Mouse (Mus musculus): Measurements from ENCODE around the gene Nln. TPM values are rescaled to one million over a fixed set of nuclear protein-coding genes. Genes with fewer than 3 reads are reported as not detected.

Nln gene
- total and polyA plus RNA-seq, 3 experiments, result 38.5 to 76.5 (median 51.2) TPM

DNA sequence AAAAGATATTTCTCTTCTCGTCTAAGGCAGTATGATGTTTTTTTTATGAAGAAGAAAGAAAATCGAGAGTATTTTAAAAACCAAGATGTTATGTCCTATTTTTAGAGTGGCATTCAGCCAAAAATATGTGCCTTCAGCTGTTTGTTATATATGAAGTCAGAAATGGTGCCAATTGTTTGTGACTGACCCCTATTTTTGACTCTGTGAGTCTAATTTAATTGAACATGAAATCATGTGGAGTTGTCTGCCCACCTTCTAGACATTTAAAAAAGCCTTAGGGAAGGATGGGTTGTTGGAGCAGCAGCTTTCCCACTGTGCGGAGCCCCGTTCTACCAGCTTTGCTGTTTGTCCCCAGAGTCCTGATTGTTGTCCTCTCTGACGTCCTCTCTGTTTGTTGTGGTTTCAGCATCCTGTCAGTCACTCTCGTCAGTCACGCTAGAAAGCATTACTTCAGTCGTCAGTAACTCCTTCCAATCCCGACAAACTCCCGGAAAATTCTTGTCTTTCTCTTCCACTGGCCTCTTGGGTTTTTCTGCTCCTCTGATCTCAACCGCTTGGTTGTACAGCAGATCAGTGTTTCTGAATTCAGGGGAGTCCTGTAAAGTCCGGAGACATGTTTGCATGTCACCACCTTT, 3.0 kb upstream of the Nln start:
- Histone ChIP-seq H3K9me3 (replicated peaks; ENCODE audit: low read length) (no peaks in the 10 kb centered on the region), H3K36me3 (replicated peaks in 1 of 2; ENCODE audit: control insufficient read depth in 1 of 2, insufficient read depth in 1 of 2, low read length in 1 of 2) (peaks cover 0 to 24% of the 10 kb centered on the region in 2 experiments), H3K4me1 (ENCODE audit: control insufficient read depth in 1 of 2, insufficient read depth in 2 of 2) (peaks cover 0 to 11% of the 10 kb centered on the region in 2 experiments; a peak in 2 of 4 replicates), H3K4me3 (replicated peaks in 1 of 3; ENCODE audit: low read depth in 2 of 3, low read length in 2 of 3, poor library complexity in 1 of 3) (no peak overlapping the region), H3K27ac (ENCODE audit: insufficient read depth, low read depth) (no peak overlapping the region), H3K79me2 (replicated peaks; ENCODE audit: control insufficient read depth, extremely low read depth, insufficient read depth, poor library complexity, severe bottlenecking) (peaks cover 10% of the 10 kb centered on the region), H3K9ac (ENCODE audit: insufficient read depth, low read depth) (no peak overlapping the region), H3K27me3 (replicated peaks) (no peaks in the 10 kb centered on the region), H3K4me2 (ENCODE audit: insufficient read depth, low read depth, poor library complexity, severe bottlenecking) (no peak overlapping the region)
- dilution Hi-C loops (cut with MboI; ENCODE audit: extremely low pct_ligation_motif_present, extremely low pct_unique_long_range_greater_than_20kb, low sequenced_read_pairs), result no loop called here
- no peak for DNase-seq (ENCODE audit: extremely low read depth)
- TF ChIP-seq ZKSCAN1 (IDR thresholded peaks at IDR 0.05; ENCODE audit: borderline replicate concordance, low read depth, low read length) (no peak), IRF4 (IDR thresholded peaks at IDR 0.05; ENCODE audit: low read depth, low read length) (no peak), ZMIZ1 (IDR thresholded peaks at IDR 0.05; ENCODE audit: low read depth, low read length) (no peak), ZC3H11A (IDR thresholded peaks at IDR 0.05; ENCODE audit: low read depth, low read length) (no peak), USF1 (IDR thresholded peaks at IDR 0.05; ENCODE audit: low read depth, low read length) (no peak), JUN (IDR thresholded peaks at IDR 0.05; ENCODE audit: insufficient read depth, low read depth, low read length) (no peak), NELFE (IDR thresholded peaks at IDR 0.05; ENCODE audit: low read depth, low read length) (no peak), TBP (conservative IDR thresholded peaks at IDR 0.05; ENCODE audit: low read depth, low read length) (no peak), MAZ (IDR thresholded peaks at IDR 0.05; ENCODE audit: low read depth, low read length) (no peak), JUND (conservative IDR thresholded peaks at IDR 0.05; ENCODE audit: low read depth, low read length) (no peak), MAFK (IDR thresholded peaks at IDR 0.05; ENCODE audit: insufficient replicate concordance, low read length) (no peak), MYC (IDR thresholded peaks at IDR 0.05; ENCODE audit: low read depth, low read length) (no peak), MEF2A (IDR thresholded peaks at IDR 0.05; ENCODE audit: borderline replicate concordance, low read depth, low read length) (no peak), E2F4 (IDR thresholded peaks at IDR 0.05; ENCODE audit: insufficient replicate concordance, low read depth, low read length) (no peak)
- in situ Hi-C loops (cut with MboI; ENCODE audit: low pct_ligation_motif_present, low pct_unique_long_range_greater_than_20kb, low sequenced_read_pairs), result no loop called here

DNA sequence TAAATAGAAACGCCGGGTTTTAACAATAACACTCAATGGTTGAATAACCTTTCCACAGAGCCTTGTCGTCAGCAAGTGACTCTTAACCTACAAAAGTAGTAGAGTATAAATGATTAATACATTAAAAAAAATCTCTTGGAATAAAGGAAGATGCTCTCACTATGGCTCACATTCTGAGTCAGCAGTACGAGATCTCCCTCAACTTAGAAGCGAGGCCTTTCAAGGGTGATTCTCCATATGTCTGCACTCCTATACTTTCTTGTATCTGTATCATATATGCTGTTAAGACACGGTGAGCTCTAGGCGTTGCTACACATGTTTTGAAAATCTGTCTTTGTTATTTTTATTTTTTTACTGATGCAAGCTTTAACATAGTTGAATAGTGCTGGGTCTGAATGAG, 1.1 kb upstream of the Nln start:
- Histone ChIP-seq H3K9me3 (replicated peaks; ENCODE audit: low read length) (no peaks in the 10 kb centered on the region), H3K4me1 (ENCODE audit: control insufficient read depth in 1 of 2, insufficient read depth in 2 of 2) (peaks cover 0 to 16% of the 10 kb centered on the region in 2 experiments; a peak in 2 of 4 replicates), H3K4me2 (ENCODE audit: insufficient read depth, low read depth, poor library complexity, severe bottlenecking) (peak overlapping the region; percentile 30), H3K79me2 (replicated peaks; ENCODE audit: control insufficient read depth, extremely low read depth, insufficient read depth, poor library complexity, severe bottlenecking) (peaks cover 18% of the 10 kb centered on the region), H3K27me3 (replicated peaks) (no peaks in the 10 kb centered on the region), H3K27ac (ENCODE audit: insufficient read depth, low read depth) (no peak overlapping the region), H3K4me3 (replicated peaks in 1 of 3; ENCODE audit: low read depth in 2 of 3, low read length in 2 of 3, poor library complexity in 1 of 3) (peak overlapping the region; percentile 69 to 87 (median 69)), H3K36me3 (replicated peaks in 1 of 2; ENCODE audit: control insufficient read depth in 1 of 2, insufficient read depth in 1 of 2, low read length in 1 of 2) (peaks cover 0 to 28% of the 10 kb centered on the region in 2 experiments), H3K9ac (ENCODE audit: insufficient read depth, low read depth) (peak overlapping the region; percentile 39)
- TF ChIP-seq UBTF (IDR thresholded peaks at IDR 0.05; ENCODE audit: low read depth, low read length) (no peak), HCFC1 (IDR thresholded peaks at IDR 0.05; ENCODE audit: low read depth, low read length) (no peak), MYC (IDR thresholded peaks at IDR 0.05; ENCODE audit: low read depth, low read length) (0 out of 2 replicates have a peak, but pooled peaks have one; percentile 22), ELF1 (IDR thresholded peaks at IDR 0.05; ENCODE audit: low read depth, low read length) (no peak), SIN3A (IDR thresholded peaks at IDR 0.05; ENCODE audit: low read length) (no peak), MAZ (IDR thresholded peaks at IDR 0.05; ENCODE audit: low read depth, low read length) (no peak), MAFK (IDR thresholded peaks at IDR 0.05; ENCODE audit: insufficient replicate concordance, low read length) (0 out of 2 replicates have a peak, but pooled peaks have one; percentile 18), IRF4 (IDR thresholded peaks at IDR 0.05; ENCODE audit: low read depth, low read length) (no peak), EP300 (IDR thresholded peaks at IDR 0.05; ENCODE audit: low read length) (no peak), ZKSCAN1 (IDR thresholded peaks at IDR 0.05; ENCODE audit: borderline replicate concordance, low read depth, low read length) (no peak), ETS1 (conservative IDR thresholded peaks at IDR 0.05; ENCODE audit: low read depth, low read length) (no peak)
- in situ Hi-C loops (cut with MboI; ENCODE audit: low pct_ligation_motif_present, low pct_unique_long_range_greater_than_20kb, low sequenced_read_pairs) (no loop called here), dilution Hi-C loops (cut with MboI; ENCODE audit: extremely low pct_ligation_motif_present, extremely low pct_unique_long_range_greater_than_20kb, low sequenced_read_pairs) (no loop called here)
- no peak for DNase-seq (ENCODE audit: extremely low read depth)

Data from CH12.LX (cell line).